Mouse (Mus musculus): Measurements from ENCODE around the gene Zfp534.
A peak's percentile ranks its signal among the peaks of the same experiment; 100 is the strongest.
"Not testable (repeated sequence)": the region's sequence is repeated elsewhere in the genome, so short reads cannot be mapped to it uniquely, and the experiment has no call there.

The Zfp534 gene

DNA sequence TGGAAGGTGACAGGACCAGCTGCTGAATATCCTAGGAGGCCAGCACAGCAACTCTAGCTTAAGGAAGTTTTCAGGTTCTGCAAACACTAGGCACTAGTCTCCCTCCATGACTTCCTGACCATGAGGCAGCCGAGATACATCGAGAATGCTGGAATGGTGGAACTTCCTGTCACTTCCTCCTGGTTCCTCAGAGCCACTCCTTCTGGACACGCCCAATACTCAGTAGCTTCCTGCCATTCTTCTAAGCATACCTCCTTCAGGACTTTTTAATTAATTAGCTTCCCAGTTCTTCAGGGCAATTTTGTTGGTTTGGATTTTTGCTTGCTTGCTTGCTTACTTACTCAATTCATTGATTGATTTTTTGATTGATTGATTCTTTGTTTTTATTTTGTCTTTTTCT, at the start of gene Zfp534:
TSS of gene Zfp534 (minus strand) at position 101 of the 400 bp plus-strand sequence.
- DNase-seq (ENCODE audit: inconsistent ontology term) = not testable (repeated sequence)

GRCm38 (mm10) chr4:147746255-147746654, 43.9 kb upstream of the Zfp534 start:
- DNase-seq (ENCODE audit: inconsistent ontology term) = not testable (repeated sequence)

- peak; percentile 35 for DNase-seq (ENCODE audit: inconsistent ontology term)
Observed at GRCm38 (mm10) chr4:147738636-147739369, 36.5 kb upstream of the Zfp534 start.

- DNase-seq (ENCODE audit: inconsistent ontology term) = not testable (repeated sequence)
Observed at GRCm38 (mm10) chr4:147655245-147655644, 47.1 kb downstream of the Zfp534 start.

GRCm38 (mm10) chr4:147647407-147647806, 54.9 kb downstream of the Zfp534 start:
- DNase-seq (ENCODE audit: inconsistent ontology term) = not testable (repeated sequence)

DNA sequence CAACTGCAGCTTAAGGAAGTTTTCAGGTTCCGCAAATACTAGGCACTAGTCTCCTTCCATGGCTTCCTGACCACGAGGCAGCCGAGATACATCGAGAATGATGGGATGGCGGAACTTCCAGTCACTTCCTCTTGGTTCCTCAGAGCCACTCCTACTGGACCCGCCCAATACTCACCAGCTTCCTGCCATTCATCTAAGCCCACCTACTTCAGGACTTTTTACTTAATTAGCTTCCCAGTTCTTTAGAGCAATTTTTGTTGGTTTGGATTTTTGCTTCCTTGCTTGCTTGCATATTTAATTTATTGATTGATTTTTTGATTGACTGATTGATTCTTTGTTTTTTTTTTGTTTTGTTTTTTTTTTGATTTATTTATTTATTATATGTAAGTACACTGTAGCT, 59.9 kb downstream of the Zfp534 start, which contains the start of gene Zfp979:
TSS of gene Zfp979 (minus strand) at position 101 of the 400 bp plus-strand sequence.
- DNase-seq (ENCODE audit: inconsistent ontology term) = not testable (repeated sequence)

DNA sequence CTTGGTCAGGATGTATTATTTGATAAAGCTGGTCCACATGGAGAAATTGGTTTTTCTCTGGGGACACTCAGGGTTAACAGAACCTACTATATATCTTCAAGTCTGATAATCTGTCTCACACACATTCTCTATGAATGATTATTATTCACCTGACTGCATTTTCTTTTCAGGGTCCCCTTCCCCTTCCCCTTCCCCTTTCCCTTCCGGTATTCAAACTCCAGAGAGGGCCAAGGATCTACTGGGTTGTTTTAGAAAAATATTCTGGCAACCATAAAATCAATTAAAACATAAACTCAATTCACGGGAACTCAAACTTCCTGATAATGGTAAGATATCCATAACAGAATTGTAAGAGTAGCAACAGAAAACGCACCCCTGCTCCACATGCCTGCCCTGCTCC, 60.4 kb downstream of the Zfp534 start:
- not testable (repeated sequence) for DNase-seq (ENCODE audit: inconsistent ontology term)

DNA sequence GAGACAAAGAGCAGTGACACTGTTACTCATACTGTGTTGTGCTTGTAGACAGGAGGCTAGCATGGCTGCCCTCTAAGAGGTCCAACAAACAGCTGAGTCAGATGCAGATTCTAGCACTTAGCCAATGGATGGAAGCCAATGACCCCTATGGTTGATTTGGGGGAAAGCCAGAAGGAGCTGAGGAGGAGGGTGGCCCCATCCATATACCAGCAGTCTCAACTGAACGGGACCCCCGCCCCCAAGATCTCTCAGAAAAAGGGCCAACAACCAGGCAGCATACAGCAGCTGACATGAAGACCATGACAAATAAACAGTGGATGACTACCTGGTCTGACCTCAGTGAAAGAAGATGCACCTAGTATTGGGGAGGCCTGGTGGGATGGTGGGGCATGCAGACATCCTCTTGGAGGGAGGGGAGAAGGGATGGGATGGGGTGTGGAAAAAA, 68.5 kb downstream of the Zfp534 start:
- DNase-seq (ENCODE audit: inconsistent ontology term) = not testable (repeated sequence)

Data from Muller cell, postnatal 12 days (primary cell).